17 mouse cellular contexts compared by ENCODE assay signal in genomic region chr11:51625187-51625820, GRCm38 (mm10). TPM values are rescaled to one million over a fixed set of nuclear protein-coding genes. Genes with fewer than 3 reads are reported as not detected.
A peak's percentile ranks its signal among the peaks of the same experiment; 100 is the strongest.
DNase-seq lines count a peak whose midpoint lies in the region; ATAC-seq and TF ChIP-seq lines count a peak whose summit lies in the region.
"Had no signal": no experiment of that assay in that cellular context is flagged by ENCODE, and none has a peak within 500 bp of the region (broad histone marks: within the 10 kb centered on the region; RNA-seq: fewer than 3 reads in every experiment).

No protein-coding gene starts in this region.

- no peaks in the 10 kb centered on the region for H3K9me3 ChIP-seq in MEL (replicated peaks; ENCODE audit: insufficient read depth, low read length)

- H3K27me3 ChIP-seq in MEL (ENCODE audit: control insufficient read depth in 1 of 2, insufficient read depth in 2 of 2, low read length in 2 of 2) = no peaks in the 10 kb centered on the region

- peaks cover 10 to 43% of the 10 kb centered on the region in 2 experiments; a peak in 3 of 4 replicates for H3K4me1 ChIP-seq in MEL (ENCODE audit: control insufficient read depth in 1 of 2, insufficient read depth in 2 of 2, low read length in 2 of 2)

- peak in 1 of 2 experiments; percentile 54; a peak in 2 of 4 replicates for TF ChIP-seq POLR2A in MEL (IDR thresholded peaks at IDR 0.05; ENCODE audit: control insufficient read depth in 1 of 2, insufficient read depth in 1 of 2, low read depth in 1 of 2, low read length in 2 of 2, poor library complexity in 1 of 2)

- peak; percentile 55; the same call in 1 of the 2 replicates for ATAC-seq in erythroid progenitor cell, adult 5-6 weeks (replicated peaks; ENCODE audit: low FRiP score, poor library complexity, severe bottlenecking)
- ATAC-seq: forebrain, embryonic 16.5 days; hindbrain, postnatal 0 days; midbrain, embryonic 16.5 days had no signal

- no peak for TF ChIP-seq RAD21 in MEL (IDR thresholded peaks at IDR 0.05; ENCODE audit: low read depth, low read length)

- no peak for DNase-seq in left cerebral cortex, adult 2 months (ENCODE audit: extremely low spot score in 1 of 2, low spot score in 2 of 2)
- no peak for DNase-seq in left cerebral cortex, postnatal 25 days (ENCODE audit: low spot score in 2 of 2)
- peak; percentile 97 for DNase-seq in MEL (ENCODE audit: low read depth, low spot score)
- no peak for DNase-seq in adrenal gland, adult 2 months
- DNase-seq in right cerebral cortex, postnatal 4 days = no peak
- DNase-seq in embryo, embryonic 10 days (ENCODE audit: low spot score) = no peak
- DNase-seq: cerebellum, adult 11 months; gastrocnemius, postnatal 10 days; kidney, adult 9 months; kidney, postnatal 4 days; lung, embryonic 14.5 days; thymus, postnatal 36 days had no signal

- H3K27ac ChIP-seq in left cerebral cortex, adult 2 months = peak overlapping the region; percentile 88
- H3K27ac ChIP-seq in MEL (ENCODE audit: control insufficient read depth, low read depth, low read length) = peak overlapping the region; percentile 66
- H3K27ac ChIP-seq: hindbrain, postnatal 0 days; macrophage had no signal

- TF ChIP-seq EP300 in MEL (IDR thresholded peaks at IDR 0.05; ENCODE audit: low read depth in 1 of 2, low read length in 2 of 2) = peak; percentile 58 to 71

- intact Hi-C loops in left cerebral cortex, adult 2 months (cut with DNase I) = no loop called here
- intact Hi-C loops in left cerebral cortex, postnatal 25 days (cut with DNase I) = no loop called here

- peak overlapping the region; percentile 8 for H3K9ac ChIP-seq in MEL (ENCODE audit: control insufficient read depth, low read depth, low read length, poor library complexity, severe bottlenecking)
- H3K9ac ChIP-seq: lung, embryonic 14.5 days had no signal

- H3K4me3 ChIP-seq in left cerebral cortex, adult 2 months = no peak overlapping the region
- no peak overlapping the region for H3K4me3 ChIP-seq in MEL (ENCODE audit: control insufficient read depth in 1 of 2, insufficient read depth in 1 of 2, low read depth in 2 of 2, low read length in 2 of 2)

- no peak for TF ChIP-seq CTCF in left cerebral cortex, adult 2 months (IDR thresholded peaks at IDR 0.05)
- TF ChIP-seq CTCF in MEL (IDR thresholded peaks at IDR 0.05 in 2 of 3, conservative IDR thresholded peaks at IDR 0.05 in 1 of 3; ENCODE audit: control insufficient read depth in 1 of 3, insufficient read depth in 1 of 3, low read depth in 2 of 3, low read length in 3 of 3, poor library complexity in 1 of 3, severe bottlenecking in 1 of 3) = no peak

- peaks cover 17 to 51% of the 10 kb centered on the region in 2 experiments for H3K36me3 ChIP-seq in MEL (ENCODE audit: control insufficient read depth in 1 of 2, insufficient read depth in 2 of 2, low read length in 2 of 2)

- H3K79me2 ChIP-seq in MEL (ENCODE audit: control insufficient read depth, insufficient read depth, low read length, poor library complexity) = peaks cover 25% of the 10 kb centered on the region

TF ChIP-seq in MEL, 35 proteins besides CTCF, POLR2A, EP300 and RAD21 (continues in another document):
- 0 out of 2 replicates have a peak, but pooled peaks have one; percentile 59 for TF ChIP-seq MAZ (IDR thresholded peaks at IDR 0.05; ENCODE audit: low read depth, low read length)
- TF ChIP-seq MYC (IDR thresholded peaks at IDR 0.05; ENCODE audit: low read depth, low read length) = peak; percentile 78; the same call in 1 of the 2 replicates
- TF ChIP-seq UBTF (IDR thresholded peaks at IDR 0.05; ENCODE audit: borderline replicate concordance, insufficient read depth, low read depth, low read length) = peak; percentile 99
- TF ChIP-seq BHLHE40 (IDR thresholded peaks at IDR 0.05; ENCODE audit: borderline replicate concordance, low read depth, low read length) = peak; percentile 35; the same call in 1 of the 2 replicates
- TF ChIP-seq POLR2AphosphoS5 (IDR thresholded peaks at IDR 0.05; ENCODE audit: borderline replicate concordance, low read depth, low read length) = 0 out of 2 replicates have a peak, but pooled peaks have one; percentile 83
- peak; percentile 97 for TF ChIP-seq POLR2AphosphoS2 (IDR thresholded peaks at IDR 0.05; ENCODE audit: low read length)
- peak; percentile 9; the same call in 1 of the 2 replicates for TF ChIP-seq NELFE (IDR thresholded peaks at IDR 0.05; ENCODE audit: low read depth, low read length)
- TF ChIP-seq MAFK (IDR thresholded peaks at IDR 0.05; ENCODE audit: borderline replicate concordance, low read depth, low read length) = peak; percentile 86
- TF ChIP-seq GABPA (IDR thresholded peaks at IDR 0.05; ENCODE audit: low read depth, low read length) = peak; percentile 97
- TF ChIP-seq TCF12 (IDR thresholded peaks at IDR 0.05; ENCODE audit: low read depth, low read length) = 0 out of 2 replicates have a peak, but pooled peaks have one; percentile 35
- TF ChIP-seq RCOR1 (IDR thresholded peaks at IDR 0.05; ENCODE audit: low read depth, low read length) = peak; percentile 24; the same call in 1 of the 2 replicates
- peak; percentile 78 for TF ChIP-seq ETS1 (IDR thresholded peaks at IDR 0.05; ENCODE audit: low read depth, low read length)
- TF ChIP-seq CHD1 (IDR thresholded peaks at IDR 0.05; ENCODE audit: low read depth, low read length) = no peak
- 0 out of 2 replicates have a peak, but pooled peaks have one; percentile 29 for TF ChIP-seq MAX (IDR thresholded peaks at IDR 0.05; ENCODE audit: low read length)
- no peak for TF ChIP-seq HCFC1 (IDR thresholded peaks at IDR 0.05; ENCODE audit: low read depth, low read length)
- peak; percentile 83 for TF ChIP-seq GATA1 (IDR thresholded peaks at IDR 0.05; ENCODE audit: low read depth, low read length)
- no peak for TF ChIP-seq ELF1 (IDR thresholded peaks at IDR 0.05; ENCODE audit: low read depth, low read length)
- no peak; the same call in 1 of the 2 replicates for TF ChIP-seq SMC3 (IDR thresholded peaks at IDR 0.05; ENCODE audit: low read depth, low read length)
- TF ChIP-seq ZC3H11A (IDR thresholded peaks at IDR 0.05; ENCODE audit: low read depth, low read length) = no peak

RNA-seq across cellular contexts. Expression of gene Nhp2, which starts 5.8 kb away (rescaled TPM):
- total RNA-seq in left cerebral cortex, adult 2 months (2021) = 10 to 100 TPM; 45.0 to 46.2 TPM
- 10 to 100 TPM; 39.3 to 47.6 TPM for total RNA-seq in left cerebral cortex, postnatal 25 days (2021)
- total RNA-seq in MEL (2012; rRNA removed) = 588 and 649 TPM in 2 replicates
- polyA plus RNA-seq in MEL (2012; ENCODE audit: insufficient read depth in 1 of 2, insufficient read length in 2 of 2, low read depth in 1 of 2, low replicate concordance in 2 of 2, missing spikeins in 1 of 2) = 1,000 to 10,000 TPM in 1 of 2 experiments, 100 to 1,000 TPM in 1; 739 to 6,489 TPM
- total RNA-seq in erythroid progenitor cell, adult 5-6 weeks (2015; ENCODE audit: low replicate concordance) = 15.9 and 23.1 TPM in 2 replicates
- 12.3 and 14.8 TPM in 2 replicates for total RNA-seq in erythroid progenitor cell, adult 5-6 weeks (2017; ENCODE audit: low replicate concordance)
- 10 to 100 TPM; 76.3 to 79.4 TPM for total RNA-seq in adrenal gland, adult 2 months (2021)
- polyA plus RNA-seq in adrenal gland, adult 2 months (2012; rRNA removed) = 41.8 and 48.3 TPM in 2 replicates

RNA-seq across cellular contexts. Expression of gene Rmnd5b, which starts 10.4 kb away (rescaled TPM):
- 10 to 100 TPM; 56.1 to 61.9 TPM for total RNA-seq in left cerebral cortex, adult 2 months (2021)
- total RNA-seq in left cerebral cortex, postnatal 25 days (2021) = 10 to 100 TPM; 55.0 to 60.7 TPM
- total RNA-seq in MEL (2012; rRNA removed) = 52.5 and 55.1 TPM in 2 replicates
- polyA plus RNA-seq in MEL (2012; ENCODE audit: insufficient read depth in 1 of 2, insufficient read length in 2 of 2, low read depth in 1 of 2, low replicate concordance in 2 of 2, missing spikeins in 1 of 2) = 10 to 100 TPM in 1 of 2 experiments, not detected in 1; 63.0 TPM
- total RNA-seq in erythroid progenitor cell, adult 5-6 weeks (2015; ENCODE audit: low replicate concordance) = 8.6 and 10.5 TPM in 2 replicates
- total RNA-seq in erythroid progenitor cell, adult 5-6 weeks (2017; ENCODE audit: low replicate concordance) = 2.1 and 14.6 TPM in 2 replicates
- total RNA-seq in adrenal gland, adult 2 months (2021) = 10 to 100 TPM; 44.0 to 61.9 TPM
- polyA plus RNA-seq in adrenal gland, adult 2 months (2012; rRNA removed) = 201 and 250 TPM in 2 replicates

RNA-seq across cellular contexts. Expression of gene Hnrnpab, which starts 18.7 kb away (rescaled TPM):
- total RNA-seq in left cerebral cortex, adult 2 months (2021) = 100 to 1,000 TPM; 120 to 127 TPM
- total RNA-seq in left cerebral cortex, postnatal 25 days (2021) = 100 to 1,000 TPM; 116 to 129 TPM
- total RNA-seq in MEL (2012; rRNA removed) = 894 and 908 TPM in 2 replicates
- 1,000 to 10,000 TPM in 1 of 2 experiments, 100 to 1,000 TPM in 1; 184 to 1,104 TPM for polyA plus RNA-seq in MEL (2012; ENCODE audit: insufficient read depth in 1 of 2, insufficient read length in 2 of 2, low read depth in 1 of 2, low replicate concordance in 2 of 2, missing spikeins in 1 of 2)
- 250 and 265 TPM in 2 replicates for total RNA-seq in erythroid progenitor cell, adult 5-6 weeks (2015; ENCODE audit: low replicate concordance)
- total RNA-seq in erythroid progenitor cell, adult 5-6 weeks (2017; ENCODE audit: low replicate concordance) = 313 and 505 TPM in 2 replicates
- total RNA-seq in adrenal gland, adult 2 months (2021) = 100 to 1,000 TPM; 266 to 294 TPM
- polyA plus RNA-seq in adrenal gland, adult 2 months (2012; rRNA removed) = 234 and 286 TPM in 2 replicates

RNA-seq across cellular contexts. Expression of gene N4bp3, which starts 25.3 kb away (rescaled TPM):
- 10 to 100 TPM; 10.4 to 14.3 TPM for total RNA-seq in left cerebral cortex, adult 2 months (2021)
- total RNA-seq in left cerebral cortex, postnatal 25 days (2021) = 10 to 100 TPM in 1 of 2 experiments, 1 to 10 TPM in 1; 10.0 to 10.8 TPM
- 6.9 and 7.1 TPM in 2 replicates for total RNA-seq in MEL (2012; rRNA removed)
- 10 to 100 TPM in 1 of 2 experiments, not detected in 1; 11.5 TPM for polyA plus RNA-seq in MEL (2012; ENCODE audit: insufficient read depth in 1 of 2, insufficient read length in 2 of 2, low read depth in 1 of 2, low replicate concordance in 2 of 2, missing spikeins in 1 of 2)
- total RNA-seq in erythroid progenitor cell, adult 5-6 weeks (2015; ENCODE audit: low replicate concordance) = not detected in 2 replicates
- 2.1 TPM in 1 of 2 replicates, not detected in the other for total RNA-seq in erythroid progenitor cell, adult 5-6 weeks (2017; ENCODE audit: low replicate concordance)
- 1 to 10 TPM; 5.3 to 9.3 TPM for total RNA-seq in adrenal gland, adult 2 months (2021)
- polyA plus RNA-seq in adrenal gland, adult 2 months (2012; rRNA removed) = 10.5 and 15.1 TPM in 2 replicates

RNA-seq across cellular contexts. Expression of gene D930048N14Rik, which starts 25.4 kb away (rescaled TPM):
- 1 to 10 TPM; 1.8 to 1.9 TPM for total RNA-seq in left cerebral cortex, adult 2 months (2021)
- total RNA-seq in left cerebral cortex, postnatal 25 days (2021) = 1 to 10 TPM; 1.1 to 1.7 TPM
- 0.39 and 0.56 TPM in 2 replicates for total RNA-seq in MEL (2012; rRNA removed)
- polyA plus RNA-seq in MEL (2012; ENCODE audit: insufficient read depth in 1 of 2, insufficient read length in 2 of 2, low read depth in 1 of 2, low replicate concordance in 2 of 2, missing spikeins in 1 of 2) = 1 to 10 TPM in 1 of 2 experiments, not detected in 1; 2.1 TPM
- total RNA-seq in erythroid progenitor cell, adult 5-6 weeks (2015; ENCODE audit: low replicate concordance) = not detected in 2 replicates
- total RNA-seq in erythroid progenitor cell, adult 5-6 weeks (2017; ENCODE audit: low replicate concordance) = not detected in 2 replicates
- 1 to 10 TPM; 1.0 to 2.4 TPM for total RNA-seq in adrenal gland, adult 2 months (2021)
- 5.0 and 6.1 TPM in 2 replicates for polyA plus RNA-seq in adrenal gland, adult 2 months (2012; rRNA removed)
